Mouse (Mus musculus): ENCODE results near the gene Scn4b.

Scn4b gene

GRCm38 (mm10) chr9:45138191-45139032, at the start of gene Scn4b:
Gene Scn4b, plus strand, starts transcription at chr9:45138395.
- CTCF ChIA-PET, result interaction anchor here (0.5 to 2.1 kb wide), 8 partner anchors 16 to 483 kb away, joined by 3 to 14 read pairs (median 4); no protein-coding TSS in a partner anchor
- POLR2A ChIA-PET, result interaction anchor here in 2 of 4 experiments (0.6 to 2.4 kb wide), 5 partner anchors 10 to 371 kb away, joined by 3 to 9 read pairs (median 4); partner anchors contain the start of genes Arcn1 (in 1 of the 2) and Ift46 (in 1 of the 2)

GRCm38 (mm10) chr9:45090811-45091210, 47.4 kb upstream of the Scn4b start:
- CTCF ChIA-PET, result interaction anchor here in 2 of 4 experiments (0.8 to 1.1 kb wide), 4 partner anchors 14 to 400 kb away, joined by 3 read pairs; no protein-coding TSS in a partner anchor
- POLR2A ChIA-PET, result interaction anchor here in 2 of 4 experiments (0.7 to 1.5 kb wide), 4 partner anchors 11 to 126 kb away, joined by 3 to 6 read pairs (median 4); partner anchors contain the start of genes Jaml (in 1 of the 2) and Ube4a (in 1 of the 2)

- ChIA-PET POLR2A (interaction anchor here in 2 of 4 experiments (0.9 to 1.6 kb wide), 4 partner anchors 11 to 818 kb away, joined by 3 to 6 read pairs (median 3); no protein-coding TSS in a partner anchor), CTCF (interaction anchor here in 2 of 4 experiments (0.8 to 1.1 kb wide), 2 partner anchors 37 to 323 kb away, joined by 3 read pairs; no protein-coding TSS in a partner anchor)
These were observed 45.6 kb upstream of the Scn4b start for GRCm38 (mm10) chr9:45092641-45093040.

DNA sequence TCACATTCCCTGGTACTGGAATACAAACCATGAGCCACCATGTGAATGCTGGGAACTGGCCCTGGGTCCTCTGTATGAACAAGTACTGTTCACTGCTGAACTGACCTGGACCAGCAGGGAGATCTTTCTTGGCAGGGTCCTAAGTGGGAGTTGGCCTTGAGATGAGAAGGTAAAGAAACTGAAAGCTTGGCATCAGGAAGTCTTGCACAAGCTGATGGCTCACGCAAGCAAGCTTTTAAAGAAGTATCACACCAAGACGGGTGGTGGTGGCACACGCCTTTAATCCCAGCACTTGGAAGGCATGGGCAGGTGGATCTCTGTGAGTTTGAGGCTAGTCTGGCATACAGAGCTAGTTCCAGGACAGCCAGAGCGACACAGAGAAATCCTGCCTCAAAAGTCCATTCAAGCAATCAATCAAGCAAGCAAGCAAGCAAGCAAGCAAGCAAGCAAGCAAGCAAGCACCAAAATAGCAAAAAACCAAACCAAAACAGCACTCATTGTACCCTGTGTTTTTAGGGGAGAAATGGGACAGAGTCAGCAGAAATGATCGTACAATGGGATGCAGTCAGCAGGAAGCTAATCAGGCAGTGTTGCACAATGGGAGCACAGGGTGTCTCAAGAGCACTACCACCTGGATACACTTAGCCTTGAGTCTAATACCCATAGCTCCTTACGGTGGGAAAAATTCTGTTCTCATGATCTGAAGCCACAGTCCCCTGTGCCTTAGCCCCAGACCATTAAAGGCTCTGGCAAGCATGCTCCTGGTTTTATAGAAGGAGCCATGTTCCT, 42.9 kb upstream of the Scn4b start:
- POLR2A ChIA-PET, result interaction anchor here in 1 of 4 experiments (1.1 to 1.4 kb wide), 3 partner anchors 9 to 66 kb away, joined by 3 to 5 read pairs (median 4); no protein-coding TSS in a partner anchor
- CTCF ChIA-PET, result interaction anchor here in 3 of 4 experiments (1.0 to 1.2 kb wide), 3 partner anchors 47 to 73 kb away, joined by 3 to 7 read pairs (median 5); no protein-coding TSS in a partner anchor

- CTCF ChIA-PET, result interaction anchor here in 2 of 4 experiments (0.6 to 0.8 kb wide), 3 partner anchors 22 to 49 kb away, joined by 3 to 9 read pairs (median 4); no protein-coding TSS in a partner anchor
- POLR2A ChIA-PET, result no interaction called here
These were observed 40.3 kb upstream of the Scn4b start for GRCm38 (mm10) chr9:45097877-45098276.

DNA sequence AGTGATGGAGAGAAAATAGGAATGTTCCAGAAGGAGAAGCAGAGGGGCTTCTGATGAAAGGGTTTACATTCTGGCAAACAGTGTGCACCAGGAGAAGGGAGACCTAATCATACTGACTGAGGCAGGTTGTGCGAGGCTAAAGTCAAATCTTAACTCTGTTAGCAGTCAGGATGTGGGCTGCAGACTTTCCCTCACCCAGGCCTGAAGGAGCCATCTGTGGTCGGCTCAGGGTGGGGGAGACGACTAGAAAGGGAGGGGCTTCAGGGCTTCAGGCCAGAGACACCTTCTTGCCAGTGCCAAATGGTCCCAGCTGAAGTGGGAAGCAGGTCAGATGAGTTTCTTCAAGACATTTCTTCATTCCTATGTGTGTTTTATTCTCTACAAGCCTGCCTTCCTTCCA, 39.8 kb upstream of the Scn4b start:
- ChIA-PET CTCF (interaction anchor here in 1 of 4 experiments (0.8 kb wide), 1 partner anchor 22 kb away, joined by 4 read pairs; no protein-coding TSS in a partner anchor), POLR2A (no interaction called here)

GRCm38 (mm10) chr9:45102528-45102927, 35.7 kb upstream of the Scn4b start:
- POLR2A ChIA-PET, result no interaction called here
- CTCF ChIA-PET, result interaction anchor here in 1 of 4 experiments (0.6 kb wide), 1 partner anchor 20 kb away, joined by 3 read pairs; no protein-coding TSS in a partner anchor

- CTCF ChIA-PET, result interaction anchor here in 2 of 4 experiments (0.6 to 0.9 kb wide), 4 partner anchors 19 to 329 kb away, joined by 3 to 5 read pairs (median 4); no protein-coding TSS in a partner anchor
- POLR2A ChIA-PET, result interaction anchor here in 2 of 4 experiments (0.6 to 1.0 kb wide), 2 partner anchors 13 to 683 kb away, joined by 3 read pairs; no protein-coding TSS in a partner anchor
These were observed 34.8 kb upstream of the Scn4b start for GRCm38 (mm10) chr9:45103211-45103979.

DNA sequence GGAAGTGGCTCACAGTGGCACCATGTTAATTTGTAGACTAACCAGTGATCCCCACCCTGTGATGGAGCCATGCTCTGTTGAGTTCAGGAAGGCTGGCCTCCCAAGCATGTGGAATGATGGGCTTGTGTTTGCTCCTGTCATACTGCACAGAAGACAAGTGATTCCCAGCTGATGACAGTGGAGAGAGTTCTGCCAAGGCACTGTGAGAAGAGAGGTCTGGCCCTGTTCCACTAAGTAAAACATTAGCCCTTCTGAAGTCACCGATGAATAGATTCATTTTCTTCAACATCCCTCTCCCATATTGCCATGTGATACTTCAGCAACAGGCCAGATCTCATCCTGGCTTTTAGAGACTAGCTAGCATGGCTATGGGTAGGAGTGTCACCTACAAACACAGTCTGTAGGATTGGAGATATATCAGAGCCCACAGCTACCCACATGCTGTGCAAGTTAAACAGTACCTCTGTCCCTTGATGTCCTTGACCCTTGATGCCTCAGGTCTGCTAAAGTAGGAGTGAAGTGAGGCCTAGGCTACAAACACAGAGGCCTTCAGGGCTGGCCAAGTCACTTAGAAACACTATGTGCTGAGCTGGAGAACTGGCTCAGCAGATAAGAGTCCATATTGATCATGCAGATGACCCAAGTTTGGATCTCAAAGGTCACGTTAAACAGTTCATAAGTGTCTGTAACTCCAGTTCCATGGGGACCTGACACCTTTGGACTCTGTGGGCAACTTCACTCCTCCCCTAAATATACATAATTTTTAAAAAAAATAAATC, 32.4 kb upstream of the Scn4b start:
- ChIA-PET POLR2A (interaction anchor here in 2 of 4 experiments (0.7 kb wide), 2 partner anchors 104 to 298 kb away, joined by 3 to 6 read pairs; no protein-coding TSS in a partner anchor), CTCF (no interaction called here)

- POLR2A ChIA-PET, result interaction anchor here in 1 of 4 experiments (1.5 kb wide), 1 partner anchor 12 kb away, joined by 3 read pairs; no protein-coding TSS in a partner anchor
- CTCF ChIA-PET, result interaction anchor here in 1 of 4 experiments (0.7 kb wide), 1 partner anchor 374 kb away, joined by 3 read pairs; no protein-coding TSS in a partner anchor
These were observed 22.5 kb upstream of the Scn4b start for GRCm38 (mm10) chr9:45115706-45116105.

DNA sequence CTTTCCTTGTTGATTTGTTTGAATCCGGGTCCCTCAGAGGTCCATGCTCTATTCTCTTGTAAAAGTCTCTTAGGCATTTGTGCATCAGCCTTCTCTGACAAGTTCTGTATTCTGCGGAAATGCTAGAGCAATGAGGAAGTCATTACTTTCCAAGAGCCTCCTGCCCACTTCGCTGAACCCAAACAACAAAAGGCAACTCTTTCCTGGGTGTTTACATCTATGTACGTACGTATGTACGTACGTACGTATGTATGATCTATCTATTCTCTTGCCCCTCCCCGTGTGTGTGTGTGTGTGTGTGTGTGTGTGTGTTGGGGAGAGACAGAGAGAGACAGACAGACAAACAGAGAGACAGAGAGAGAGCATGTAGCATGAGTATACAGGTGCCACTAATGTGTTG, 21.4 kb upstream of the Scn4b start:
- ChIA-PET CTCF (no interaction called here), POLR2A (interaction anchor here in 1 of 4 experiments (1.1 to 1.5 kb wide), 2 partner anchors 13 to 74 kb away, joined by 3 read pairs; no protein-coding TSS in a partner anchor)

GRCm38 (mm10) chr9:45117741-45118431, 20.3 kb upstream of the Scn4b start, which contains the start of gene Scn2b:
Gene Scn2b, plus strand, starts transcription at chr9:45117782.
- POLR2A ChIA-PET, result interaction anchor here in 3 of 4 experiments (0.6 to 1.4 kb wide), 7 partner anchors 8 to 526 kb away, joined by 3 to 7 read pairs (median 3); partner anchors contain the start of gene Mpzl3 (in 1 of the 3)
- CTCF ChIA-PET, result interaction anchor here in 2 of 4 experiments (0.5 to 6.1 kb wide), 3 partner anchors 16 to 109 kb away, joined by 3 to 60 read pairs (median 3); partner anchors contain the start of gene Cd3e (in 1 of the 2)

DNA sequence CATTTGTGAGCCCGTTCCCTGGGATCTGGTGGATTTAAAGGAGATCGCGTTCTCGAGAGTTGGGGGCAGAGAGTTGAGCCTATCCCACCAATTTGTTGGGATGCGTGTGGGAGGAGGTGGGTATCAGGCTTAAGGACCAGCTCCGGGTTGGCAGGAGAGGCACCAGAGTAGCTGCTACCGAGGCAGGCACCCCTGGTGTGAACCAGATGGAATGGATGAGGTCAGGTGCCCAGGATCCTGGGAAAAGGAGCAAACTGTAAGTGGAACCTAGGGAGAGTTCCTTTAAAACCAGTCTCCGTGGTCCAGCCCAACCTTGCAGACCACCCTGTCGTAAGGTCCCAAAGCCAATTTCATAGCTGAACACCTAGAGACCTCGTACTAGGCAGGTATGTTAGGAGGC, 19.6 kb upstream of the Scn4b start:
- POLR2A ChIA-PET, result interaction anchor here in 3 of 4 experiments (0.6 to 1.4 kb wide), 6 partner anchors 9 to 403 kb away, joined by 3 to 7 read pairs (median 3); partner anchors contain the start of gene Mpzl3 (in 1 of the 3)

DNA sequence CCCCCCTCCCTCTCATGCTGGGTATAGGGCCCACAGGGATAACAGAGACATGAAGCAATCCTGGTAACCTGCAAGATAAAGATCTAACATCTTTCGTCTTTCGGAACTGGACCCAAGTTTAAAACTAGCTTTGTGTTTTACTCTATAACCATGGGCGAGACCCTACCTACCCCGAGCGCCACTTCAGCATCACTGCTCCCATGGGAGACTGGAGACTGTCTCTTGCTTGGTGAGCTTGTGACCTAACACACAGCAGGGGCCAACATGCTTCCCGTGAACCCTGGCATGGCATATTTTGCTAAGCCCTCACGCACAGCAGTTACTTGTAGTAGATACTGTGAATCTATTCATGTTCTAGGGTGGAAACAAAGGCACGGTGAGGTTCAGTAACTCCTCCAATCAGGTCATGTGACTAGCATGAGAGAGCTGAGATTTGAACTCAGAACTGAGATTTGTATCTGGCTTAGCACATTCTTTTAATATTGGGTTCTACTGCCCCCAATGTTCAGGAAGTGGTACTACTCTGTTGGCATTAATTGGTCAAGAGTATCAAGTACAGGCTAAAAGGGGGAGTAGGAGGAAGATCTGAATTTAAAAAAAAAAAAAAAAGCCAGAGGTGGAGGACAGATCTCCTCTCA, 18.8 kb upstream of the Scn4b start:
- ChIA-PET POLR2A (interaction anchor here in 1 of 4 experiments (1.0 to 2.9 kb wide), 3 partner anchors 19 to 404 kb away, joined by 3 to 9 read pairs (median 7); partner anchors contain the start of gene Scn4b), CTCF (interaction anchor here in 3 of 4 experiments (0.6 to 6.1 kb wide), 7 partner anchors 15 to 153 kb away, joined by 3 to 60 read pairs (median 5); no protein-coding TSS in a partner anchor)

More for the DNA sequence above, 19.6 kb upstream of the Scn4b start:
- CTCF ChIA-PET, result interaction anchor here in 3 of 4 experiments (0.5 to 6.1 kb wide), 6 partner anchors 16 to 109 kb away, joined by 3 to 60 read pairs (median 4); partner anchors contain the start of gene Cd3e (in 1 of the 3)

Measured in embryonic stem cell, embryonic (primary cell).